Mouse (Mus musculus) thymus, adult 18-20 months (tissue): Measurements from ENCODE around the gene Fam172a.

Experiments
- DNase-seq, 2 experiments: peaks; one replicate each; pipeline ENCODE4 v3.0.0; 2022; ENCODE audit warnings: mixed read lengths in 2 of 2

The Fam172a gene

DNA sequence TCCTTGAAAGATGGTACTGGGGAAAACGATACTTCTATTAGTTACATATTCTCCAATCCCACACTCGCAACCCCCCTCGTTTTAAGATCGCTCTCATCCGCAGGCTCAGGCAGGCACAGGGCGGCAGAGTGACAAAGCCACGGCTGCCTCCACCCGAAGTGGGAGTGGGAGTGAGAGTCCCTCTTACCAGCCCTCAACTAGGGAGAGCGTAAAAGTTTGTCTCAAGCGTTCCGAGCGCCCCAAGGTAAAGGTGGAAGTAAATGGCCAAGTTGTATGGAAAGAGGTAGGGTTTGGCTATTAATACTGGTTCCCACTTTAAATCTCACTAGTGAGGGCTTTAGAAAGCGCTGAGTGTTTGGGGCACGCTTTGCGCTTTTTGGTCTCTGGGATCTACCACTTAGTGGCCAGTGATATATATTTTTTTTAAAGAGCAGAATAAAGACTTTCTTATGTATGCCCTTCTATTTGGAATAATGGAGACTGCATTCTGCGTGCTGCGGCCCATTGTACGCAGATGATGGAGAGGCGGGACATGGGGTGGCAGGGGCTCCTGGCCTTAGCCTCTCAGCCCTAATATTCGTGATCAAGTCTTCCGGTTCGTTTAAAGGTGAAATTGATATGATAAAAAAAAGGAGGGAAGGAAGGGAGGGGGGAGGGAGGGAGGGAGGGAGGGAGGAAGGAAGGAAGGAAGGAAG is 500.2 kb downstream of the Fam172a start:
- no peak for DNase-seq

DNA sequence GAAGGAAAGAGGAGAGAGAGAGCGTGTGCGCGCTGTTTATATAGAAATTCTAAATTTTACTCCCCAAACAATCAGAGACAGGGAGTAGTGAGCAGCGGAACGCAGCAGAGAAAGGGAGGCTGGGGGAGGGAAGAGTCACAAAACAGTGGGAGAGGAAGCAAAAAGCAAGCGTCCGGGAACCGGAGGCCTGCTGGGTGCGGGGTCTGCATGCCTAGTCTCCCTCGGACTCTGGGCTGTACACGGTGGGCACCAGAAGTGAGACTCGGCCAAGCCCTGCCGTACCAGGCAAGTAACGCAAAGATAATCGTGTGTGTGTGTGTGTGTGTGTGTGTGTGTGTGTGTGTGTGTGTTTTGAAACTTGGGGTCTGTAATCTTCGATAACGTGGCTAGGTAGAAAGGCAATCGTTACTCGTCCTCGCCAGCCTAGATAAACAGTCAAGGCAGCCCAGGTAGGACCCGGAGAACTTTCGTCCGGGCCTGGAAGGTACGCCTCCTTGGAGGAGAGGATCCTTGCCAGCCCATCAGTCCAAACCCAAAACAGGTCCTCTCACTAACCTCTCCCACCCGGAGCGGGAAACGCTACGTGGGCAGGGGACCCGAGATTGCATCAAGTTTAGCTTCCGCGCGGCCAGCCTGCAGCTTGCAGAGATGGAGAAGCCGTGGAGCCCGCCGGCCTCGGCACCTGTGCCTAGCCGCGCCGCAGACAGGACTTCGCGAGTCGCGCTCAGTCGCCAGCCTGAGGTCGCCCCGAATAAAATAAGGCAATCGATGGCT is 500.9 kb downstream of the Fam172a start:
- no peak for DNase-seq

DNA sequence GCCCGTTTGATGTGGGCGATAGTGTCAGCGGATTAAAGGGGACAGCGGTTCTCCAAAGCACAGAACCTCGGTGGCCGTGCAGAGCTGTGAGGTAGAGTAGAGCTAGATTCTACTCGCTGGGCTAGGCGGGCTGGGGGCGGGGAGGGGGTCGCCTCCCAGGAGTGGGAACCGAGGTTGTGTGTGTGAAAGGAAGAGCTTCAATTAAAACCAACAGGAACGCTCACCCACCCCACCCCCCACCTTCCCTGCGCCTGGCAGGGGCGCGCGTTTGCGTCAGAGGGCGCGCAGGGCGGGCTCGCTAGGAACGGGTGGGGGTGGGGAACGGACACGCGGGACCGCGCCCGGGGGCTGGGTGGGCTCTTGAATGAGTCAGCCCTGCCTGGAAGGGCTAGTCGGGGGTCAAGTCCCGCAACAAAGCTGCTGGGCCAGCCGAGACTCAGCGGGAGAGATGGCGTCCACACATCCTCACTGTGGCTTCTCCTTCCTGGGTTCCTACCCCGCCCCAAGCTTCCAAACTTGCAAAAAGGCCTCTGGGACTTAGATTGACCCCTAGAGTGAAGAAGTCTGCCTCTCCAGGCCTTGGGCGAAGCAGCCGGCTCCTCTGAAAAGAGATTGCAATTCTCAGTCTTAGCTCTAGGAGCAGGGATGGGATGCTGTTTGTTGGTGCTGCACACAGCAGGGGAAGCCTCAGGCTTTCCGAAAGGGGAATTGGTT is 501.7 kb downstream of the Fam172a start:
- DNase-seq, result no peak

DNA sequence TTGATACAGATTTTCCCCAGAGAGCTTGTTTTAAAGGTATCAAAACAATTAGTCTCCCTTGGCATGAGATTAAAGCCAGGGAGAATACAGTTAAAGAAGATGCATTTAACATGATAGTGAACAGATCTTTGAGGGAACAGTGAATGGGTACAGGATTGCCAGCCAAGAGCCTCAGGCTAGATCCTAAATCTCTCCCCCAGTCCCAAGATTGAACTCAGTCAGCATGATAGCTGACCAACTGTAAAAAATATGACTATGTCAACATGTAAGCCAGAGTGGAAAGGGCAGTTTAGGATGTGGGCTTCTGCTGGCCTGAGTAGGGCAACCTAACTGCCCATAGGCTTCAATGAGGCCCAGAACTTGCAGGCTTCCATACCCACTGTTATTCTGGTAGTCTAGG is 503.6 kb downstream of the Fam172a start:
- DNase-seq, result no peak

DNA sequence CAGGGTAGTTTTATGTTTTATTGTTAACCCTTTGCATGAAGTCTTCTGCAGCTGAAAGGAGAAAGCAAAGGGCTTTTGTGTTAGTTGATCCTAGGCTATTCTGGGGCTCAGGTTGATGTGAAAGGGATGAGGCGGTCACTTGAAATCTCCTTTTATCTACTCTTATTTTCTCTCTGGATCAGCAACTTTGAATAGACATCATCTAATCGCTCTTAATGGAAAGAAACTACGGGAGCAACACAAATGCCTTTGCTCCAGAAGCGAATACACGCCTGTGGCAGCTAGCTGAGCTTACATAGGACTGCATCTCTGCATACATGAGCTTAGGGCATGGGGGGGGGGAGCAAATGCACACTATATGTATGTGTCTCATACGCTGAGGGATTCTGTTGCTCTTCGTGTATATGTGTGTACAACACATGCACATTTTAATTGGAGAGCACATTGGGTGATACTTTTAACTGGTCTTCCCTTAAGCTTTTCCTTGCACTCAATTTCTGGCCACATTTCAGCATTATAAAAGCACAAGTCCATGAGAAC is 505.1 kb downstream of the Fam172a start:
- DNase-seq, result no peak

DNA sequence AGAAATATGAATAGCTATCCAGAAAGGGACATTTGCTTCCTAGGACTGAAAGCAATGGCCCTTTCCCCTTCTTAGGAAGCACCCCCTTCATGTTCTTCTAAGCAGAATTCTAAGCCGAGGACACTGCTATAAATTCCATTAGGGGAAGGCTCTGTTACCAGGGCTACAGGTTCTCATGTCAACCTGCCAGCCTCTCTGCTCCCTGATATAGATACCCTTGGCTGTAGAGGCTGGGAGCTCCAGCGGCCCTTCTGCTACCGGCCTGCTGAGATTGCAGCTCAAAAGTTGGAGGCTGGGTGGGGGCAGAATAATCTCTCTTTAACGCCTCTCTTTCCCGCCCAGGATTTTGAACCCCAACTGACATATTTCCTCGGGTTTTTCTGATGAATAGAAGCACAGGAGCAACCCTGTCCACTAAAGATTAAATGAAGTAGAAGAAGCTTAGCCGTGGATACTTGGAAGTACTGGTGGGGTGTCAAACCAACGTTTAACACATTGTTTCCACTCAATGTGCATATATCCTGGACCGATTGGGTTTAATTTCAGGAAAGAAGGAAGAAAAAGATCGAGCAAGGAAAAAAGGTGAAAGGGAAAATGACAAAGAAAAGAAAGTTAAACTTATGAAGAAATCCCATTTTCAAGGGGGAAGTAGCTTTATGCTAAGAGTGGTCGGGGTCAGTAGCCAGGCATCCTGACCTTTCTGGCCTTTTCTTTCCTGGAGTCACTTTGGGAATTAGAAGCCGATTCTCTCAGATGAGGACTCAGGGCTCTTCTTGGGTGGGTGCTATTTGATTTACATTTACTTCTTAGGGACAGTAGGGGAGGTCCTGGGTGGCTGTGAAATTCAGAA is 506.2 kb downstream of the Fam172a start:
- no peak for DNase-seq

DNA sequence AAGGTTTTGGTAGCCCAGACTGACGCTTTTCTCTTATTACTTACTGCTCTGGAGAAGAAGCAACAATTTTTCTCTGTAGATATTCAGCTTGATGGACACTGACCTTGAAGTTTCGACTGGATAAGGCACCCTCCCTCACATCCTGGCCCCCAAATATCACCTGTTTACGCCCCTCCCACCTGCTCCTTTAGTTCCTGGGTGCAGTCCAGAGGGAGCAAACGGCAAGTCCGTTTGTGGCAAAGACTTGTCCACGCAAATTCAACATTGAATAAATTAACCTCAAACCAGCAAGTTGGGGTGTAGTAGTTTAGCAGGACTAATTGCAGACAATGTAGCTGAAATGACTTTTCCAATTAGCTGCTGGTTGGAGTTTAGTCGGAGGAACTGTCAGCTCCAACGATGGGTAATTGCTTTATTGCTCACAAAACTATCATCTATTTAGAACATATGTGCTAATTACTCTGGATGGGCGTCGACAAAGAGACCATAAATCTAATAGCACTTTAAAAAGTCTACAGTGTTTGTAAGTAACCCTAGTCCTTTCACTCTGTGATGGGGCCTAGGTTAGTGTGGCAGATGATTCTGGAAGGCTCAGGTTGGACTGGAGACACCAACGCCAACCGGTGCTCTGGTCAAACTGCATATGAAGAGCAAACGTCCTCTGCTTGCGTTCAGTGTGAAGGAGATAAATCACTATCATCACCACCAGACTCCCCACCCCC is 507.0 kb downstream of the Fam172a start:
- DNase-seq, result no peak

DNA sequence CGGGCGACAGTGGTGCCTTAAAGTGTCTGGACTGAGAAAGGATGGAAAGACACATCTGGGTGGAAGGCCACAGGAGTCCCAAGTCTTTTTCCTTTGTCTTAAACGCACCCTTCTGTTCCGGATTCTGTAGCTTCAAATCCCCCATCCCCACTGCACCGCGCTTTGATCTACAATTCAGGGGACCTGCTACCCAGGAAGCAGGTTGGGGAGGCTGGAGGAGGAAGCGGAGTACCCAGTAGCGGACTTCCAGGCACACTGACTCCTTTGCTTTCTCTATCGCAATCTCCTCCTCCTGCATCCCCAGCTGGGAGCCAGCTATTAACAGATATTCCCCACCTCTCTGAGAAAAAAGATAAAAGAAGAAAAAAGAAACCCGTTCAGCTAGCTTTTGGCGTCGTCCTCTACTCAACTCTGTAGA is 507.8 kb downstream of the Fam172a start:
- DNase-seq, result no peak

DNA sequence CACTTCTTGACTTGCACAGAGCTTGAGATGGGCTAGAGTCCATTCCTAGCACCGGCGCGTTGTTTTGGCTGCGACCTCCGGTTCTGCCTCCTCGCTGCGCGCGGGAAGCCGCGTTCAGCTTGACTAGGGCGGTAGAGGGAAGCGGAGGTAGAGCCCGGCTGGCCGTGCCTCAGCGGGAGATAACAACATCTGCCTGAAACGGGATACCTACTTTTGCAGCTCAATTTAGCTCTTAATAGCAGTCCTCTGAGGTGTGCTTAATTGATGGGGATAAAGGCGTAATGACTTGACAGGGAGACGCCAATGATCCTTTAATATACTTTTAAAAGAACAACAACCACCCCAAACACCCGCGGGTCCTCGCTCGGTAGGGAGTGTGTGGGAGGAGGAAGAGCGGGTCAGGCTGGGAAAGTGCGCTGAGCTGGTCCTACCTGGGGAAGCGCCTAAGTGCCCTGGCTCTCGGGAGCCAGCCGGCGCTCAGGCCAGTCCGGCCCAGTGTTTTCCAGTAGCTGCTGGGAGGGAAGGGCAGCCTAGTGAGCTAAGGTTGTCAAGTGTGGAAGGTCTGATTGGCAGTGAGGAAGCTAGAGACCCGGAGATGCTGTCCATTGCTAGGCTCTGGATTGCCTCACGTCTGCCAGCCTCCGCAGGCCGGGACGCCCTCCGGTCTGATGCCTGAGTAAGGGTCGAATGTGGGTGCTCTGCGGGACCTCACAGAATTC is 508.4 kb downstream of the Fam172a start:
- no peak for DNase-seq

DNA sequence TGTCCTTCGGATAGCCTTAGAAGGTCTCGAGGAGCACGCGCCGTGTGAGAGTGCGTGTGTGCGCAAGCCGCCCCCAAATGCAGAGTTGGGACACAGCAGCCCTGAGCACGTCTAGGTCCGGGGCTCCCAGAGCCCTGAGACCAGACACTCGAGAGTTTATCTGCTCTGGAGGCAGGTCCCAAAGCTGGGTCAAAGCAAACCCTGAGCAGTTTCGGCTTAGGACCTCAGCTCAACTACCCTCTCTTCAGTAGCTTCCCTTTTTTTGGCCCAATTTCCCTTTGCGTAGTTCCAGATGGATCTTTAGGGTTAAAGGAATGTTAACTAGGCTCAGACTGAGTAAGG is 508.9 kb downstream of the Fam172a start:
- no peak for DNase-seq

DNA sequence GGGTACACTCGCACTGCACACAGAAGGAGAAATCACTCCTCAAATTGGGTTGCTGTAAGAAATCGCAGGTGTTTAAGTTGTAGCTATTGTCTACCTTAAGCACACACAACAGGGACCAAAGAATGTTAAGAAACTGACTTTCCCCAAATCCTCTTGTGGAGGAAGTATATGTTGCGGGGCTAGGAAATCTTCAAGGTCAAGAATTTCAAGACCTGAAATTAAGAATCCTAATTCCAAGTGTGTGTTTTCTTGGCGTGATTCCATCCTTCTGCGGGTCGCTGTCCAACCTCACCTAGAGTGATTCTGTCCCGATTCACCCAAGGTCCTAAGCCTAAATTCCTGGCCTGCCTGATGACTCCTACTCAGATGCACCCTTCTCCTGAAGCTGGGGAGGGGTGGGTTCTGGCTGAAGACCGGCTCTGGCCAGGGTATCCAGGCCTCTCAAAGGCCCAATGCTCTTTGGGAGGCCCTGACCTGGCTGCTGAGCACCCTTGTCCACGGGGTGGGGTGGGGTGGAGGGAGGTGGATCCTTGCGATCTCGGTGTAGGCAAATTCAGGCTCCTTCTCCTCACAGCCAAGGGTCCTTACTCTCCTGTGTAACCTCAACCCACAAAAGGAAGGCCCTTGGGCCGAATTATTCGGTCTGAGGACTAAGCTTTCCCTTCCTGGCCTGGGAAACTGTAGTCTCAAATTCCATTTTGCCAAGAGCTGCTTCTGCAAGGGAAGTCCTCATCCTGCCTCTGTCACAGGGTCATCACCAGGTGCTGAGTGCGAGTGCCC is 509.6 kb downstream of the Fam172a start:
- no peak for DNase-seq

DNA sequence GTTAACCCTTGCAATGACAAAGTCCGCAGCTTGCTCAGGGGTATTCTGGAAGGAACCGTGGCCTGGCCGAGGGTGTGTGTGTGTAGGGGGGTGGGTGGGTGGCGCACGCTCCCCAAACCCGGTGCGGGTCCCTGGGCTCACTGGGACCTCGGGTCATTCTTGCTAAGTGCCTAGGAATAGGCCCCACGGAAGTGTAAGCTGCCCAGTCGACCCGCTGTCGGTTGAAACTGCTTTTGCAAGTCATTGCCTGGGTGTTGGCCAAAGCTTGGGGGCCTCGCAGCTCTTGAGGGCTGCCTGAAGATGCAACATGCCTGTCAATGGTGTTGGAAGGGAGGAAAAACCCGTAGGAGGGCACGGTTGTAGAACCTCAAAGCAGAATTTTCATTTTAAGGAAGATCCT is 510.3 kb downstream of the Fam172a start:
- no peak for DNase-seq

DNA sequence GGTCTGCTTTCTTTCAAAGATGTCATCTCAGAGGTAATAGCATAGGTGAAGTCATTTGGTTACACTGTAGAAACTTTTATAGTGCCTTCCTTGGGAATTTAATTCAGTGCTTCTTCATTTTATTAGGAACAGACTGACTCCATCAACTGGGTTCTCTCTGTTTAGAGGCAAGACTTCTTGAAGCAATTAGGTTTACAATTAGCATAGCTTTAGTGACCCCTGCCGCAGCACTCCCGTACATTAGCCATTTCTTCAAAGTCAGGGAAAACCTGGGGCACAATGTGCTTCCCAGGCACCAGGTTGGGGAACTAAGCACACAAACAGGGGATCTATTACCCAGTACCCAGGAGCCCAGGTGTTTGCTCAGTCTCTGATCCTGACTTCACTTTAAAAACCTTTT is 511.3 kb downstream of the Fam172a start:
- no peak for DNase-seq

DNA sequence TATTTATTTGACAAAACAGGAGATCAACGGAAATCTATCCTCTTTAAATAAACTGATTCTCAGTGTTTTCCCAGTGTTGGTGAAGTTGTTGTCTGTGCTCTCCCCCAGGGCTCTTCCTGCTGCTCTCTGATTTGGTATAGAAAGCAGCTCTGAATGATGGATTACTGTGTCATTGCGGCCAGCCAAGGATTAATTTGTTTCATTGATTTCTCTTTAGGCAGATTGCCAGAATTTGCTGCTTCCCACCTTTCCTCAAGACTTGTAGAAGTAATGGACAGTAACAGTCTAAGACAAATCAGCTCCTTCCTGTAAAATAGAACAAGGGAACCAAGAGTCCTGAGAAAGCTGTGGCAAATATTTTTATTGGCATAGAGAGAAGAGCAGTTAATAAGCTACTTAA is 513.4 kb downstream of the Fam172a start:
- DNase-seq, result no peak
